Mouse (Mus musculus) liver, embryonic 14.5 days (tissue): ENCODE data around the gene Ap5z1.

Source experiments
- CTCF ChIP-seq: IDR thresholded peaks from 2 replicates; pipeline ENCODE4 v1.5.1; 2016; ENCODE audit warnings: antibody characterized with exemption, low read depth, control low read depth
- EP300 ChIP-seq: IDR thresholded peaks from 2 replicates; pipeline ENCODE4 v1.6.1; 2016; ENCODE audit warnings: antibody characterized with exemption, low read depth

GRCm38 (mm10) chr5:142461942-142462640 is 1.7 kb upstream of the Ap5z1 start:
- no peak for TF ChIP-seq CTCF
- TF ChIP-seq EP300: no peak
